ENCODE assay signal across 14 mouse cellular contexts in the genomic region with DNA sequence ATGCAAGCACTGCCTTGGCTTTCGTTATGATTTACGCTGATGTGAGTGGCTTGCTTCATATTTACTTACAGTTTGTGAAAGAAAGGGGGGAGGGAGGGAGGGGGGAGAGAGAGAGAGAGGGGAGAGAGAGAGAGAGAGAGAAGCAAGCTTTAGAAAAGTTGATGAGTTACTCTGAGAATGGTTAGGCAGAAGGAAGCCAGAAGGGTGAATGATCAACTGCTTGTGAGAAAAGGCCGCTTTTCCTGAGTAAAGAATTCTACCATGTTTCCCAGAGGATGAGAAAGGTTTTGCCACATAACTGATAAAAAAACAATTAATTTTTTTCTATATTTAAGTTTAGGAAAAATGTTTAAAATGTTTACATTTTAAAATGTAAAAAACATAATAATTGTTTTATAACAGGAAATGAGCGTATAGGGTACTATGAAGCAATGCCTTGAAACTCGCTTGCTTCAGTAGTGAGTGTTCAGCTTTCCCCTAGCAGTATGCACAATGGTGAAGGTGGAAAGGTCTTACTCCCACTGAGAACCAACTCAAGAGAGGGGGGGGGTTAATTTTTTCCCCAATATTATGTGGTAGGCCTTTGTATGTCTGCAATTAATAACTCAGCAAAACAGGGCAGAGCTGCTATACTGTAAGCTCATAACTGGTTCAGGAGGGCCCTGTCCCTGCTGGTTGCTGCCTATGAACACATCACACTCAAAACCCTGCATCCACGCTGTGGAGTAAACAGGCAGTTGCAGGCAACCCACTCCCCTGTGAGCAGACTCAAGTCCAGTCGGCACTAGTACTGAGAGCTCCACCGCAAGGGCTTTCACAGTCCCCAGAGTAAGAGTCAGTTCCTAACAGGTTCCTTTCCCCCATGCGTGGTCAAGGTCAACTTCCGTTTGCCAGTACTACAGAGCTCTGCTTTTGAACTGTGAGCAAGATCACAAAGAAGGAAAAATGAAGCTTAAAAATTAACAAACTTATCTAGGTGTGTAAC.
A peak's percentile ranks its signal among the peaks of the same experiment; 100 is the strongest.
DNase-seq lines count a peak whose midpoint lies in the region; ATAC-seq lines count a peak whose summit lies in the region.
"Had no signal": no experiment of that assay in that cellular context is flagged by ENCODE, and none has a peak within 500 bp of the region (broad histone marks: within the 10 kb centered on the region; RNA-seq: fewer than 3 reads in every experiment).

No protein-coding gene starts in this region.

- ATAC-seq in neural tube, embryonic 14.5 days (ENCODE audit: low read depth) = 0 out of 2 replicates have a peak, but pooled peaks have one; percentile 31
- ATAC-seq: forebrain, embryonic 15.5 days; inflammation-experienced regulatory T-cells, adult 6 months; liver, postnatal 0 days had no signal

- no peak overlapping the region for H3K4me3 ChIP-seq in neural tube, embryonic 14.5 days (ENCODE audit: low read depth, low read length)
- H3K4me3 ChIP-seq: forebrain, embryonic 15.5 days; heart, embryonic 13.5 days; limb, embryonic 13.5 days; midbrain, embryonic 10.5 days had no signal

- no peak overlapping the region for H3K27ac ChIP-seq in neural tube, embryonic 14.5 days (ENCODE audit: low read depth, low read length)
- H3K27ac ChIP-seq: forebrain, embryonic 15.5 days; heart, embryonic 13.5 days; limb, embryonic 13.5 days; midbrain, embryonic 10.5 days had no signal

- no peaks in the 10 kb centered on the region for H3K36me3 ChIP-seq in neural tube, embryonic 14.5 days (ENCODE audit: control insufficient read depth, insufficient read depth, low read length)

- H3K9me3 ChIP-seq in neural tube, embryonic 14.5 days (ENCODE audit: control insufficient read depth, low read length) = no peaks in the 10 kb centered on the region
- H3K9me3 ChIP-seq: forebrain, embryonic 15.5 days; heart, embryonic 13.5 days; limb, embryonic 13.5 days; midbrain, embryonic 10.5 days had no signal

- no peaks in the 10 kb centered on the region for H3K4me1 ChIP-seq in neural tube, embryonic 14.5 days (ENCODE audit: control insufficient read depth, insufficient read depth, low read length)
- H3K4me1 ChIP-seq: forebrain, embryonic 15.5 days; limb, embryonic 13.5 days; midbrain, embryonic 10.5 days had no signal

- 94% methylated on average over 10 of the region's 10 CpGs for WGBS in neural tube, embryonic 14.5 days

- H3K9ac ChIP-seq in neural tube, embryonic 14.5 days (replicated peaks; ENCODE audit: low read depth, low read length) = no peak overlapping the region
- H3K9ac ChIP-seq: forebrain, embryonic 15.5 days; heart, embryonic 13.5 days; limb, embryonic 13.5 days; liver, postnatal 0 days had no signal

- DNase-seq in neural tube, embryonic 10.5 days (ENCODE audit: extremely low spot score, low spot score) = no peak
- peak; percentile 14 to 36 for DNase-seq in kidney, adult 8-10 months
- peak; percentile 13 to 39 for DNase-seq in kidney, postnatal 4 days
- no peak for DNase-seq in right cerebral cortex, adult 18-20 months
- DNase-seq in thymus, postnatal 4 days = no peak
- DNase-seq in heart, adult 18-20 months = no peak
- DNase-seq: cerebellum, adult 18-20 months; liver, postnatal 0 days had no signal

- H3K4me2 ChIP-seq in neural tube, embryonic 14.5 days (ENCODE audit: low read depth, low read length) = no peak overlapping the region
- H3K4me2 ChIP-seq: forebrain, embryonic 15.5 days; heart, embryonic 13.5 days; limb, embryonic 13.5 days had no signal

- H3K27me3 ChIP-seq in neural tube, embryonic 14.5 days (ENCODE audit: control insufficient read depth, insufficient read depth, low read length) = no peaks in the 10 kb centered on the region
- H3K27me3 ChIP-seq: forebrain, embryonic 15.5 days; heart, embryonic 13.5 days; limb, embryonic 13.5 days had no signal

Comparison
In these comparisons a context has a peak if more than half of its experiments do, and no peak if none do; other contexts are left out.
1. DNase-seq: peak in kidney, adult 8-10 months (2 of 2) and kidney, postnatal 4 days (2 of 2); none in neural tube, embryonic 10.5 days (single experiment), right cerebral cortex, adult 18-20 months (single experiment), thymus, postnatal 4 days (single experiment) and heart, adult 18-20 months (0 of 2).